Mouse (Mus musculus) lung, postnatal 0 days (tissue): ENCODE results near the gene Brd3.

ENCODE experiments used
- CTCF ChIP-seq: IDR thresholded peaks from 2 replicates; pipeline ENCODE4 v1.5.1; 2016; ENCODE audit warnings: antibody characterized with exemption, mild to moderate bottlenecking
- EP300 ChIP-seq: IDR thresholded peaks from 2 replicates; pipeline ENCODE4 v1.6.1; 2016; ENCODE audit warnings: antibody characterized with exemption, mild to moderate bottlenecking, control low read depth

- TF ChIP-seq EP300 (no peak), CTCF (no peak)
Measured at GRCm38 (mm10) chr2:27482265-27482861, 25.1 kb downstream of the Brd3 start.
